Mouse (Mus musculus) liver, embryonic 11.5 days (tissue): ENCODE measurements around the gene Cckar. TPM values are rescaled to one million over a fixed set of nuclear protein-coding genes. Genes with fewer than 3 reads are reported as not detected.
A peak's percentile ranks its signal among the peaks of the same experiment; 100 is the strongest.
"Not testable (repeated sequence)": the region's sequence is repeated elsewhere in the genome, so short reads cannot be mapped to it uniquely, and the experiment has no call there.

Source experiments
- ATAC-seq: fragments of 200-750 bp; cut with Nextera tagmentation; replicated peaks from 2 replicates; pipeline ENCODE4 v1.8.0; 2017; ENCODE audit warnings: moderate number of reproducible peaks, mild to moderate bottlenecking, moderate TSS enrichment, moderate library complexity; ENCODE audit not compliant: low FRiP score
- DNase-seq: peaks from one replicate; pipeline ENCODE4 v3.0.0-alpha.2; 2017; ENCODE audit warnings: low spot score
- H3K27ac ChIP-seq: fragments of 300-500 bp; sonication (generic); 2 replicates; pipeline ENCODE4 v1.5.1; 2014; ENCODE audit warnings: mild to moderate bottlenecking, low read depth, low read length, control low read depth
- H3K27me3 ChIP-seq: fragments of 300-500 bp; sonication (generic); replicated peaks from 2 replicates; pipeline ENCODE4 v1.6.1; 2014; ENCODE audit warnings: low read length, mixed read lengths; ENCODE audit not compliant: control insufficient read depth, insufficient read depth
- H3K36me3 ChIP-seq: fragments of 300-500 bp; sonication (generic); 2 replicates; pipeline ENCODE4 v1.6.1; 2014; ENCODE audit warnings: mild to moderate bottlenecking, low read length, moderate library complexity, mixed read lengths; ENCODE audit not compliant: control insufficient read depth, insufficient read depth
- H3K4me1 ChIP-seq: fragments of 300-500 bp; sonication (generic); replicated peaks from 2 replicates; pipeline ENCODE4 v1.6.1; 2014; ENCODE audit warnings: low read length, mixed read lengths; ENCODE audit not compliant: control insufficient read depth, insufficient read depth
- H3K4me2 ChIP-seq: fragments of 300-500 bp; sonication (generic); 2 replicates; pipeline ENCODE4 v1.6.1; 2014; ENCODE audit warnings: mild to moderate bottlenecking, control low read depth, moderate library complexity
- H3K4me3 ChIP-seq: fragments of 300-500 bp; sonication (generic); 2 replicates; pipeline ENCODE4 v1.5.1; 2014; ENCODE audit warnings: low read depth, low read length, control low read depth
- H3K9ac ChIP-seq: fragments of 300-500 bp; sonication (generic); 2 replicates; pipeline ENCODE4 v1.6.1; 2014; ENCODE audit warnings: low read depth, low read length, control low read depth
- H3K9me3 ChIP-seq: fragments of 300-500 bp; sonication (generic); 2 replicates; pipeline ENCODE4 v1.6.1; 2016; ENCODE audit warnings: low read length, inconsistent platforms, mixed read lengths; ENCODE audit not compliant: control insufficient read depth
- WGBS: fragments of 180-500 bp; shearing (Covaris S2); extraction: QIAGEN DNeasy Blood & Tissue Kit; methylation state at CpG from one replicate; pipeline ENCODE4 v1.1.7; 2014; 5-methylcytosine and 5-hydroxymethylcytosine counted together
- polyA plus RNA-seq: library from polyadenylated mRNA; unstranded; fragments of >200 nt; fragmentation: Nextera tagmentation; extraction: Ambion mirVana; gene quantifications from 2 replicates; pipeline ENCODE4 v1.2.1, GENCODE M21; 2014

Cckar gene
- polyA plus RNA-seq, 1 experiment from 2014 or later, result 0.19 TPM

- no peaks in the 10 kb centered on the region for H3K36me3 ChIP-seq
- DNase-seq (no peak), ATAC-seq (no peak)
- no peak overlapping the region for H3K27ac ChIP-seq
- no peaks in the 10 kb centered on the region for H3K27me3 ChIP-seq
- WGBS, result 65% methylated on average over 3 of the region's 3 CpGs
- no peak overlapping the region for H3K9ac ChIP-seq
- no peaks in the 10 kb centered on the region for H3K4me1 ChIP-seq
- no peaks in the 10 kb centered on the region for H3K9me3 ChIP-seq
- no peak overlapping the region for H3K4me3 ChIP-seq
- H3K4me2 ChIP-seq, result no peak overlapping the region
Observed at GRCm38 (mm10) chr5:53683916-53684315, 23.6 kb downstream of the Cckar start.

- 56% methylated on average over 6 of the region's 6 CpGs for WGBS
- Histone ChIP-seq H3K4me1 (no peaks in the 10 kb centered on the region), H3K4me3 (no peak overlapping the region), H3K36me3 (no peaks in the 10 kb centered on the region), H3K27ac (no peak overlapping the region), H3K9me3 (no peaks in the 10 kb centered on the region), H3K4me2 (no peak overlapping the region), H3K9ac (no peak overlapping the region), H3K27me3 (0 out of 2 replicates have a peak, but pooled peaks cover 7% of the 10 kb centered on the region)
- ATAC-seq (no peak), DNase-seq (no peak)
Observed at GRCm38 (mm10) chr5:53679651-53680050, 27.9 kb downstream of the Cckar start.

DNA sequence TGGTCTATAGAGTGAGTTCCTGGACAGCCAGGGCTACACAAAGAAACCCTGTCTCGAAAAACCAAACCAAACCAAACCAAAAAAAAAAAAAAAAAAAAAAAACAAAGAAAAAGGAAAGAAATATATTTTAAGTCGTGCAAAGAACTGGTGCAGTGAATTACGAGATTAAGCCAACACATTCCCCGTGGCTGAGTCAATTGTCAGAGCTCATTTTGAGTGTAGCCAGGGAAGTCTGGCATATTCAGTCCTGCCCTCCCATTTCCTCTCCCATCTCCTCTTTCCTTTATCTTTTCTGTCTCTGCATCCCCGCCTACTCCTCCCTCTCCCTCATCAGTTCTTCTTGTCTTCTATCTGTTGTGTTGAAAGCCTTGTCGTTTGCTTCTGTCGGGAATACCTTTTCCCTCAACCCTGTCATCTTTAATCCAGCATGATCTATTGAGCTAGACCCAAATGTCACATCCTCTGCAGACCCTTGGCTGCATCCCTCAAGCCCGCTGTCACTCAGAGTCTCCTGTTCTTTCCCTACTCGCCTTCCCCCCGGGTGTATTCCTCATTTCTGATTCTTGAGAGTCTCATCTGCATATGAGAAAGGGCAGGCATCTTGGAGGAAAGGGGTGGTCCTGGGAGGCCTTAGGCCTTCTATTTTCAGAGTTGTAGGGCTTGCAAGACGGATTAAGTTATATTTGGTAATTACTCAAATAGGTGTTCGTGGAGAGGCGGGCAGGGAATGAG is 29.3 kb downstream of the Cckar start:
- 52% methylated on average over 13 of the region's 13 CpGs for WGBS
- no peaks in the 10 kb centered on the region for H3K36me3 ChIP-seq
- H3K4me2 ChIP-seq, result no peak overlapping the region
- ATAC-seq (no peak), DNase-seq (no peak)
- no peaks in the 10 kb centered on the region for H3K4me1 ChIP-seq
- no peaks in the 10 kb centered on the region for H3K9me3 ChIP-seq
- no peak overlapping the region for H3K27ac ChIP-seq
- no peak overlapping the region for H3K4me3 ChIP-seq
- no peak overlapping the region for H3K9ac ChIP-seq
- 0 out of 2 replicates have a peak, but pooled peaks cover 7% of the 10 kb centered on the region for H3K27me3 ChIP-seq

- H3K36me3 ChIP-seq, result no peaks in the 10 kb centered on the region
- H3K4me3 ChIP-seq, result no peak overlapping the region
- no peak overlapping the region for H3K4me2 ChIP-seq
- no peaks in the 10 kb centered on the region for H3K9me3 ChIP-seq
- no peak for DNase-seq
- 0 out of 2 replicates have a peak, but pooled peaks cover 7% of the 10 kb centered on the region for H3K27me3 ChIP-seq
- no peak for ATAC-seq
- no peak overlapping the region for H3K27ac ChIP-seq
- H3K9ac ChIP-seq, result no peak overlapping the region
- WGBS, result 73% methylated on average over 8 of the region's 8 CpGs
- no peaks in the 10 kb centered on the region for H3K4me1 ChIP-seq
Observed at GRCm38 (mm10) chr5:53676671-53677070, 30.8 kb downstream of the Cckar start.

DNA sequence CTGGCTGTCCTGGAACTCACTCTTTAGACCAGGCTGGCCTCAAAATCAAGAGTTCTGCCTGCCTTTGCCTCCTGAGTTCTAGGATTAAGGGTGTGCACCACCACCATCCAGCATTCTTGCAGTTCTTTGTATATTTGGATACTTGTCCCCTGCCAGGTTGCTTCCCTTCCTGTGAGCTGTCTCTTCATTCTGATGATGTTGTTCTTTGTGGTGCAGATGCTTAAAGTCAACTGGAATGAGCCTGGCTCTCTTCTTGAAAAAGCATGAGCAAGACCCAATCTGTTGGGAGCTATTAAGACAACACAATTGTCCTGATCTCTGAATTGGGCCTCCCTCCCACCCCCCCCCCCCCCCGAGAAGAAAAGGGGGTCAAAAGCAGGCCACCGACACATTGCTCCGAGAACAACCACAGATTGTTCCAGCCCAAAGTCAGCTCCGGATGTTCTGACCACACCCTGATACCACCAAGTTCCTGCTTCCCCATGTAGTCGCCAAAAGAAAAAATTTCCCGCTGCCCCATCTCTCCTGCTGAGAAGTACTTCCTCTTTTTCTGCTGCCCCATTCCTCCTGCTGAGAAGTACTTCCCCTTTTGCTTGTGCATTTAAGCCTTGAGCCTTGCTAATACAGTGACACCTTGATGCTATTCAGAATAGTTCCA is 33.9 kb downstream of the Cckar start:
- H3K4me1 ChIP-seq, H3K27me3 ChIP-seq, H3K9me3 ChIP-seq, ATAC-seq, H3K27ac ChIP-seq, H3K4me2 ChIP-seq, H3K9ac ChIP-seq, H3K36me3 ChIP-seq, DNase-seq, H3K4me3 ChIP-seq: not testable (repeated sequence)
- WGBS, result 82% methylated on average over 6 of the region's 6 CpGs

DNA sequence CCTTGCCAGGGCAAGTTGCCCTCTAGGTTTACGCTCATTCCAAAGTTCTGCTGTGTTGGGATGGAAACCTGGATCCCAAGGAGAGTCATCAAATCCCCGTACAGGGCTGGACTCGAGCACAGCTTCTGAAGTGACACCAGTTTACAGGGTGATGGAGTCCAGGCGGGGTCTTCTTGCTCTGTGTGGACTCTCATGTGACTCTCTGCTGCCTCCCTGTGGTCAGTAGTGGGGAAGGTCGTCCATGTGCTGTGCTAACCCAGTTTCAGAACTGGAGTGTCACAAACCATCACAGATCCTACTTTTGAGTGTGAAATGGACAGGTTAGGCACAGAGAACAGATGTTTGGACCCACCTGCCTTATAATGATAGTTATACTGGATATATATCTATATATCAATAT is 35.2 kb downstream of the Cckar start:
- no peaks in the 10 kb centered on the region for H3K4me1 ChIP-seq
- no peaks in the 10 kb centered on the region for H3K36me3 ChIP-seq
- H3K9ac ChIP-seq, result no peak overlapping the region
- WGBS, result 32% methylated on average over 5 of the region's 5 CpGs
- no peak overlapping the region for H3K4me3 ChIP-seq
- H3K4me2 ChIP-seq, result no peak overlapping the region
- DNase-seq, result peak; percentile 56
- ATAC-seq, result 0 out of 2 replicates have a peak, but pooled peaks have one; percentile 41
- H3K9me3 ChIP-seq, result no peaks in the 10 kb centered on the region
- H3K27ac ChIP-seq, result no peak overlapping the region
- H3K27me3 ChIP-seq, result 0 out of 2 replicates have a peak, but pooled peaks cover 2% of the 10 kb centered on the region

DNA sequence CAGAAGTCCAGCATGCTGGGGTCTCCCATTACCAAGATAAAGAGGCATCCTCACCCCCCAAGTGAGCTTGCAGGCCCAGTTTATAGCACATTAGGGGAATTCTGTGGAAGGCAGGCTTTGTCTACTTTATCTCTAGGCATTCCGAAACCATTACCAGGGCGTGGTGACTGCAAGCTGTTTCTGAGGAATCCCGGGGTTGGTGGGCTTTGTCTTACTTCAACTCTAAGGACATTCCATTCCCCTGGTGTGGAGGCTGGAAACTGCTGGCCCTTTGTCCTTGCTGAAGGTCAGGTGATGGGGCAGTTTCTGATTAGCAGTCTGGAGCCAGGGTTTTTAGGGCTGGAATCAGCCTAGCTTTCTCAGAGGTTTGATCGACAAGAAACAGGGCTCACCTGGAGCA is 36.0 kb downstream of the Cckar start:
- ATAC-seq (no peak), DNase-seq (no peak)
- Histone ChIP-seq H3K4me2 (no peak overlapping the region), H3K9ac (no peak overlapping the region), H3K4me1 (no peaks in the 10 kb centered on the region), H3K27me3 (0 out of 2 replicates have a peak, but pooled peaks cover 1% of the 10 kb centered on the region), H3K36me3 (no peaks in the 10 kb centered on the region), H3K4me3 (no peak overlapping the region), H3K9me3 (no peaks in the 10 kb centered on the region), H3K27ac (no peak overlapping the region)
- WGBS, result 49% methylated on average over 4 of the region's 4 CpGs

GRCm38 (mm10) chr5:53670321-53670938 is 37.1 kb downstream of the Cckar start:
- no peaks in the 10 kb centered on the region for H3K27me3 ChIP-seq
- 74% methylated on average over 10 of the region's 10 CpGs for WGBS

More at GRCm38 (mm10) chr5:53670321-53670938, 37.1 kb downstream of the Cckar start:
- Histone ChIP-seq H3K27ac (no peak overlapping the region), H3K9me3 (no peaks in the 10 kb centered on the region), H3K4me1 (no peaks in the 10 kb centered on the region), H3K4me3 (no peak overlapping the region), H3K9ac (no peak overlapping the region), H3K36me3 (no peaks in the 10 kb centered on the region), H3K4me2 (no peak overlapping the region)
- ATAC-seq, result no peak
- no peak for DNase-seq
